Mouse (Mus musculus) urinary bladder, postnatal 4 days (tissue): ENCODE measurements around the gene Tdp2.

Experiments
- DNase-seq, 2 experiments: peaks; one replicate each; pipeline ENCODE4 v3.0.0; 2021 to 2022; ENCODE audit warnings: low spot score in 2 of 2

Gene Tdp2

DNA sequence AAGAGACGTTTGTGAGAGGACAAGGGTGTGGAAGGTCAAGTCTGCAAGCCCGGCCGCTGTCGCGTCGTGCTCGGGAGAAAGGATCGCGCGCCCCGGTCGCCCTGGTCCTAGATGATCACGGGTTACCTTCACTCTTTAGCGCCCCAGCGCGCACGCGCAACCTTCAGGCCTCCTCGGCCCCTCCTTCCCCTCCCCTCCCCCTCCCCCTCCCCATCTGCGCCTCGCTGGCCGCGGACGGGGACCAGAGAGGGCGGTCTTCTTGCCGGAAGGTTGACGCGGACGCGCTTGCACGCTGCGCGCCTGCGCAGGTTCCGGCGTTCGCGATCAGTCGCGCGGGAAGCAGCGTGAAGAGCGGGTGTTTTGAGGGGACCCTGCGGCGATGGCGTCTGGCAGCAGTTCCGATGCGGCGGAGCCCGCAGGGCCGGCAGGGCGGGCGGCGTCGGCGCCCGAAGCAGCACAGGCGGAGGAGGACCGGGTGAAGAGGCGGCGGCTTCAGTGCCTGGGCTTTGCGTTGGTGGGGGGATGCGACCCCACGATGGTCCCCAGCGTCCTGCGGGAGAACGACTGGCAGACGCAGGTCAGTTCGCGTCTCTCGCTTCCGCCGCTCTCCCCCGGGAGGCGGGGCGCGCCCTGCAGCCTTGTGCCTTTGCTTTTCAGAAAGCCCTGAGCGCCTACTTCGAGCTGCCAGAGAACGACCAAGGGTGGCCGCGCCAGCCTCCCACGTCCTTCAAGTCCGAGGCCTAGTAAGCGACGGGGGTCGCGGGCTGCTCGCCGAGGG, at the start of gene Tdp2, which contains the start of gene Acot13:
Tdp2 (plus strand) TSS at position 327 of the 778 bp plus-strand sequence.
Acot13 (minus strand) TSS at position 188 of the 778 bp plus-strand sequence.
- DNase-seq: peak; percentile 92 to 95

DNA sequence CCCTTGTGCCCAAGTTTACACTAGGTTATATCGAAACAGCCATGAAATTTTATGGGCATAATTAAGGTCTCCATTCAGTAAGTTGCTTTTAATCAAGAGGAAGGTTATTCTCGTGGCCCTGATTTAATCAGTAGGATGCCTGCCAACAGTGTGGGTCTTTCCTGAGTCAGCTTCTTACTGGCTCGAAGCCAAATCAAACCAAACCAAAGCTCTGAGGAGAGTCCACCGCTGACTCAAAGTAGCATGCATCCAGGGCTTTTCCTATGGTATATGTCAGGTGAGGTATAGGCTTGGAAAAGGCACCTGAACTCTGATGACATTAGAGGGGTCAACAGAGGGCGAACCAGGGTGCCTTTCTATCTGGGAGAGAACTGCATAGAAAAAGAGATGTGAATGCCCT, 49.6 kb upstream of the Tdp2 start:
- no peak for DNase-seq

- no peak for DNase-seq
These were observed 45.4 kb upstream of the Tdp2 start for GRCm38 (mm10) chr13:24786014-24786490.

DNA sequence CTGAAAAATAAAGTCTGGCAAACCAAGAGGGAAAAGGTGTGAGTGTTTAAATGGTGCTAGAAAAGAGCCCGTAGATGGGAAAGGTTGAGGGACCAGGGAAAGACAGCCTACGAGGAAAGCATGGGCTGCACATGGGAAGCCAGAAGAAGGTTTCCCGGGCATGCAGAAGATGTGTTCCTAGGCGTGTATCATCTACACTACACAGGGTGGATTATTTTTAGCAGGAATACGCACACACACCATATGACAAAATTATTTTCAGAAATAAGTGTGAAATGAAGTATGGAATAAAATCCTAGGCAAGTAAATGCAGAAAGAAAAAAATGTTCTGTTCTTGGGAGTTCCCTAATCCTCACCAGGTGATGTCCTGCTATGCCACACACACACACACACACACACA, 44.0 kb upstream of the Tdp2 start:
- DNase-seq: no peak

DNA sequence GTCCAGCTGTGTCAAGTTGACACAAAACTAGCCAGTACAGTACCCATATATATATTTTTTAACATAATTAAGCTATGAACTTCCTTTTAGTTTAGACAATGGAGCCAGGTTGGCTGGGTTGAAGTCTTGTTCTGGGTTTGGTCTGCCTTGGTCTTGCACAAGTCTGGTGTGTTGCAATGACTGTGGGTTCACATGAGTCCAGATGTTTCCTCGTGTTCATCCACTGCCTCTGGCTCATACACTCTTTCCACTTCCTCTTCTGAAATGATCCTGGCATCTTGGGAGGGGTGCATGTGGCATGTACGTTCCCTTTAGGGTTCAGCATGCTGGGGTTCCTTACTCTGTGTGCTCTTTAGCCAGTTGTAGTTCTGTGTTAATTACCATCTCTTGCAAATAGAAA, 40.1 kb upstream of the Tdp2 start:
- no peak for DNase-seq

GRCm38 (mm10) chr13:24792411-24793045, 39.0 kb upstream of the Tdp2 start:
- no peak for DNase-seq

- DNase-seq: no peak
These were observed 32.8 kb upstream of the Tdp2 start for GRCm38 (mm10) chr13:24798686-24799085.

GRCm38 (mm10) chr13:24799378-24799777, 32.1 kb upstream of the Tdp2 start:
- DNase-seq: no peak

DNA sequence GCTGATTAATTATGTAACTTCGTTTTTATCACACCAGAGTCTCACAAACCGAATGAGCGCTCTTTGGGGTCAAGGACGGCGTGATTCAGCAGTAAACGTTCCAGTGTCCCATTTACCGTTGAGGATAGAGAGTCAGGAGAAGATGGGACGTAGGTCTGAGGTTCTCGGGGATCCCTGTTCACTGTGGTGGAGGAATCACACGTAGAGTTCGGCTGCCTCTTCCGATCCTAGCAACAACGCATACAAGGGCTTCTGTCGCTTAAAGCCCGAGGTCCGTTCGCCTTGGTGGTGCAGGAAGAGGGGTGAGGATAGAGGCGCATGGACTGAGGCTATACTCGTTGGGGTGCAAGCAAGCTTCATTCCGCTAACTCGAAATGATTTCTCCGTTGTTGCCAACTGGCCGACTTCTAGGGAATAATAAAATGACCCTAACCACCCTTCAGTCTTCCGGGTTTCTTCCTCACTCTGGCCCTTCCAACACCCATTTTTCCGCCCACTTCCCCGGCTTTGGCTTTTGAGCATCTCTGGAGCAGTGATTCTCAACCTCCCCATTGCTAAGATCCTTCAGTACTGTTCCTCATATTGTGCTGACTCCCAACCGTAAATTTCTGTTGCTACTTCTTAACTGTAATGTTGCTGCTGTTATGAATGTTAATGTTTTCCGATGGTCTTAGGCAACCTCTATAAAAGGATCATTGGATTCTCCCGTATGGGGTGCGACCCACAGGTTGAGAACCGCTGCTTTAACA, 31.4 kb upstream of the Tdp2 start:
- peak in 1 of 2 experiments; percentile 18 for DNase-seq

- peak; percentile 94 to 95 for DNase-seq
These were observed 30.7 kb upstream of the Tdp2 start for GRCm38 (mm10) chr13:24800674-24801307.

- peak in 1 of 2 experiments; percentile 64 for DNase-seq
These were observed 30.1 kb upstream of the Tdp2 start, which contains the start of gene BC005537 for GRCm38 (mm10) chr13:24801308-24801921. TSS of gene BC005537 (plus strand) at chr13:24801657.

DNA sequence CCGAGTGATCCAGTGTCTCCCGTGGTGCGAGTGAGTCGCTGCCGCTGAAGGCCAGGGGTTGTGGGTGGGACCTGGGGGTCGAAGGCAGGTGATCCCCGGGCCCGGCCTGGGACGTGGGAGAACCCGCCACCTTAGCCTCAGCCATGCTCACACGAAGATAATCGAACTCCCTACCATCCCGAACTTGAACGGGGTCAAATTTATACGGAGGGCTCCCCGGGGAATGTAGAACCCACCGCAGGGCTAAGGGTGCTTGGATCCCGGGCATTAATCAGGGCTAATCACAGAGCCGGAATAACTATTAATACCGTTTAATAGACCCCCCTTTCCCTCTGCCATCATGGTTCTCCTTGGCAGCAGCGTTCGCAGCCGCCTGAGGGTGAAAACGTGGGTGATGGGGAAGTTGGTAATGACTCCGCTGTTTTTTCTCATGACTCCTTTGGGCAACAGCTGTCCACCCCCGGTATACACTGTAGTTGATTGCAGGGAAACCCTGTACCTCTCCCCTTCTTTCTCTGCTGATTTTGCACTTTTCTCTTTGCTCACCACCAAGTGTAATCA, 29.3 kb upstream of the Tdp2 start:
- peak in 1 of 2 experiments; percentile 23 for DNase-seq

DNA sequence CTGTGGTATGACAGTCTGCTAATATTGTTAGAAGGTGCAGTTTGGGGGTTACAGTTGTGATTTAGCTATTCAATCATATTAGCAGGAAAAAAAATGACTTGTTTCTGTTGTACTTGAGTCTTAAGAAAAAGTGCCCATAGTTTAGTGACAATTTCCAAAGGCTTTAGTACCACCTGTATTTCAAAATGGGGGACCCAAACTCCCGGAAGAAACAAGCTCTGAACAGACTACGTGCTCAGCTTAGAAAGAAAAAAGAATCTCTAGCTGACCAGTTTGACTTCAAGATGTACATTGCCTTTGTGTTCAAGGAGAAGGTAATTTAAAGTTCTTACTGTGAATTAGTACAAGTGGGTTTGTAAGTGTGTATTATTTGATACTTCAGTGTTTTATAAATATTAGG, 28.3 kb upstream of the Tdp2 start:
- no peak for DNase-seq

DNA sequence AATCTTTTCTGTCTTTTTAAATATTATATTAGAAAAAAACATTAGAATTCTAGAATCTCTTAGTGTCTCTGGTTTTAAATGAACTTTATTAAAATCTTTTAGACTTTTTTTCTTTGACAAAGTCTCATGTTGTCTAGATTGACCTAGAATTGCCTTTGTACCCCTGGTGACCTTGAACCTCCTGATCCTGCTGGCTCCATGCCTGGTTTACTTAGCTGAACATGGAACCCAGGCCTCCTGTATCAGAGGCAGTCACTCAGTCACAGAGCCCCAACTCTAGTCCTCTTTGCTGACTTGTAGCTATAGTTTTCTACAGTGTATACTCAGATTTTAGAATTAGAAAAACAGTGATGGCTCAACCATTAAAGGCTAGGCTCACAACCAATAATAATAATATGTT, 25.4 kb upstream of the Tdp2 start:
- no peak for DNase-seq

DNA sequence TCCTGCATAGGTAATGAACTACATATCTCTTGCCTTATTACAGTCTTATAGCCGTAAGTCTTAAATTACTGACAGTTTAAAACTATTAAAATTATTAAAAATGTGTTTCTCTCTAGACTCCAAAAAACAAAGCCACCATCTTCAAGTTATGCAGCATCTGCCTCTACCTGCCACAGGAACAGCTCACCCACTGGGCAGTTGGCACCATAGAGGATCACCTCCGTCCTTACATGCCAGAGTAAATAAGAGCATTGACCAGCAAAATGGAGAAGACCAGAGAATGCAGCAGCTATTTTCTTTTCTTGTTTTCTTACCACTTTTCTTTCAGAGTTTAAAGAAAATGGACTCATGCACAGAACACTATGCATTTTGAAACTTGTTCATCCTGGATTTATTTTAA, 19.0 kb upstream of the Tdp2 start:
- DNase-seq: no peak

DNA sequence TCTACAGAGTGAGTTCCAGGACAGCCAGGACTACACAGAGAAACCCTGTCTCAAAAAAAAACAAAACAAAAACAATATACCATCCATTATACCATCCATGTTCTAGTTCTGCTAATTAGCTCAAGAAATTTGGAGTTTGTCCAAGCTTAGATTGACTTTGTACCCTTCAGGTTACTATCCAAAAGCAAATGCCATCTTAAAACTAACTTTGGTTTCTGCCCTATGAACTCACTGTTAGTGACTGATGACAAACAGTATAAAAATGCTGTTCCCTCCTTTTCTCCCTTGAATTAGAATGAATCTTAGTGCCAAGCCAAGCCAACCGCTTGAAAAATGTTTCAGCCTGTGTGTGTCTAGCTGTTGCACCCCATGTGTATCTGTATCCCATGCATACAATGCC, 16.9 kb upstream of the Tdp2 start:
- no peak for DNase-seq

DNA sequence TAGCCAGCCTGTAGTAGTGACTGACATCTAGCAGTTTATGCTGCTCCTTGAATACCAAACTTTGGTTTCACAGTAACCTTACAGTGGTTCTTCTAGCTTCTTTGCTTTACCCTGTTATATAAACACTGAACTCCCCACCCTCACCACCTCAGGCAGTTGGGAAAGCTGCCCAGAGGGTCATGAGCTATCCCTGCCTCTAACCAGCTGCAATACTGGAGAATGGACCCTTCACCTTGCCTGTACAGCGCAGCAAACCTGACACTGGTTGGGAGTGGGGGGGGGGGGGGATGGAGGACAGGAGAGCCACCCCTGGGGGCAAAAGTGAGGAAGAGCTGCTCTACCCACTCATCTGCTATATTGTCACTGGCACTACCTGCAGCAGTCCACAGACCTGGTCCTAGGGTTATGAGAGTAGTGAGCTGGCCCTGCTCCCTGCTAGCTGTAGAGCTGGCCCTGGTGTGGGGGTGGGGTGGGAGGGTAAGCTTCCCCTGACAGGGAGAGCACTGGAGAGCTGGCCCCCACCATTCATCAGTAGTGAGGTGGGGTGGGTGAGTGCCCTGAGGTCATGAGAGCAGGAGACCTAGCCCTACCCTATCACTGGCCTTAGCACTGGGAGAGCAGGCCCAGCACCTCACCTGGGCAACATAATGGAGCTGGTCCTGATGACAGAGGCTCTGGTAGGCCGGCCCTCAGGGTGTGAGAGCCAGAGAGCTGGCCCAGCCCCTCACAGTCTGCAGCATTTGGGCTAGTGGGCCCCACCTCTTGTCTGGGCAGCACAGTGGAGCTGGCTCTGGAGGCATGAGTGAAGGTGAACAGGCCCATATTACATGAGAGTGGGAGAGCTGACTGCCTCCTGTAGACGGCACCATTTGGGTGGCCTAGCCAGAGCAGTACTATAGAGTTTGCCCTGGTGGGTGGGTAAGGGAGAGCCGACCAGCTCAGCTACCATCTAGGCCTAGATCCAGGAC, 15.1 kb upstream of the Tdp2 start:
- DNase-seq: no peak

- no peak for DNase-seq
These were observed 11.5 kb upstream of the Tdp2 start for GRCm38 (mm10) chr13:24819931-24820330.

GRCm38 (mm10) chr13:24822663-24823343, 8.7 kb upstream of the Tdp2 start:
- no peak for DNase-seq
